Mouse (Mus musculus): ENCODE results near the gene Gm45062. TPM values are rescaled to one million over a fixed set of nuclear protein-coding genes. Genes with fewer than 3 reads are reported as not detected.

The Gm45062 gene
- polyA plus RNA-seq, 1 experiment from 2014 or later: 6.9 TPM

DNA sequence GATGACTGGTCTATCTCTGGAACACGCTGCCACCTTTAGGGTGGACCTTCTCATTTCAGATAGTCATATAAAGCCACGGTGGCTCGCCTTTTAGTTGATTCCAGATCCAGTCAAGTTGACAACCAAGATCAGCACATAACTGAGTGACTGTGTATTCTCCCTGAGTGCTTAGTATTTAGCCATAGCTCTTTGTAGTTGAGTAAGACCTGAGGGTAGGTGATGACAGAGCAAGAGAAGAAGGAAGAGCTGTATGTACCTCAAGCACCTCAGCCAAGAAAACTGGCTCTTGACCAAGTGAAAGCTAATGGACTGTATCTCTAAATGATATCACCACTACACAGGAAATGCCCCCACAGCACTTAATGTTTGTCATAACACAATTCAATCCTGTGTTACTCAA, 182.6 kb downstream of the Gm45062 start:
- 92% methylated on average over 3 of the region's 3 CpGs for WGBS
- no peak for DNase-seq (ENCODE audit: low spot score)
- H3K27me3 ChIP-seq (replicated peaks; ENCODE audit: low read depth, poor library complexity, severe bottlenecking): no peaks in the 10 kb centered on the region

DNA sequence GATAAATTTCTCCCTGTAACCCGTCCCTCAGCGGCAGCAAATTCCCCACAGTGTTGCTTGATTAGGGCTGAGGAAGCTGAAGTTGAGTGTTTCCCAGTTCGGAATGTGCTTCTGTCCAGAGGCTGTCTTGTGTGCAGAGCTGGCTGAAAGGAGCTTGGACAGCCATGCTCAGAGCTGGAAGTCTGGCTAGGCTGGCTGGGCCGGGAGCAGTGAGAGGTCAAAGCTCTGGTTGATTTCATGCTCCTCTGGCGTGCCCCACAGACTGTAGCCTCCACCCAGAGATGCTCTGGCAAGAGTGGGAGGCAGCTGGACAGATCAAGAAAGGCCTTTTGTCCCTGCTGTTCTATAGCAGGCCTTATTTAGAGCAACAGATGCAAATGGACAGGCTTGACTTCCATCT, 187.5 kb downstream of the Gm45062 start:
- no peaks in the 10 kb centered on the region for H3K9me3 ChIP-seq
- peak overlapping the region; percentile 48; the same call in 1 of the 2 replicates for H3K27ac ChIP-seq (replicated peaks)
- H3K36me3 ChIP-seq (replicated peaks): no peaks in the 10 kb centered on the region
- H3K27me3 ChIP-seq (replicated peaks; ENCODE audit: low read depth, poor library complexity, severe bottlenecking): no peaks in the 10 kb centered on the region
- H3K4me1 ChIP-seq: peaks cover 7% of the 10 kb centered on the region
- WGBS: 48% methylated on average over 5 of the region's 5 CpGs
- DNase-seq (ENCODE audit: low spot score): peak; percentile 38
- H3K4me3 ChIP-seq: no peak overlapping the region

More for the DNA sequence above, 182.6 kb downstream of the Gm45062 start:
- no peaks in the 10 kb centered on the region for H3K9me3 ChIP-seq
- no peak overlapping the region for H3K27ac ChIP-seq (replicated peaks)
- peaks cover 4% of the 10 kb centered on the region for H3K4me1 ChIP-seq
- H3K36me3 ChIP-seq (replicated peaks): no peaks in the 10 kb centered on the region
- H3K4me3 ChIP-seq: no peak overlapping the region

DNA sequence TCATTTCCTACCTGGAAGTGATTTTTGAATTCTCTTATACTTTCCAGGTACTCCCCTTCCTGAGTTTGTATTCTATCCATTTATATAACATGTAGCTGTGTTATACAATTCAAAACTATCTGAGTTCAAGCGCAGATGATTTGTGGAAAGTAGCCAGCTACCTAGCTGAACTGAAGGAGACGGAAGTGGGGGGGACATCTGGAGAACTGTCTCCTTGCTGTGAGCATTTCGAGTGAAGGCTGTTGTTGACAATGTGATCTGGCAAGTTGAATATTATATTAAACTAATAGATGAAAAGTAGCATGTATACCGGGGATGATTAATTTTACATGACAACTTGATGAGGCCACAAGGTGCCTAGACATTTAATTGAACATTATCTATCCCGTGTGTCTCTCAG, 196.3 kb downstream of the Gm45062 start:
- Histone ChIP-seq H3K4me3 (no peak overlapping the region), H3K36me3 (replicated peaks) (no peaks in the 10 kb centered on the region), H3K9me3 (no peaks in the 10 kb centered on the region), H3K27ac (replicated peaks) (no peak overlapping the region), H3K27me3 (replicated peaks; ENCODE audit: low read depth, poor library complexity, severe bottlenecking) (no peaks in the 10 kb centered on the region), H3K4me1 (no peaks in the 10 kb centered on the region)
- no peak for DNase-seq (ENCODE audit: low spot score)
- 86% methylated on average over 5 of the region's 5 CpGs for WGBS

DNA sequence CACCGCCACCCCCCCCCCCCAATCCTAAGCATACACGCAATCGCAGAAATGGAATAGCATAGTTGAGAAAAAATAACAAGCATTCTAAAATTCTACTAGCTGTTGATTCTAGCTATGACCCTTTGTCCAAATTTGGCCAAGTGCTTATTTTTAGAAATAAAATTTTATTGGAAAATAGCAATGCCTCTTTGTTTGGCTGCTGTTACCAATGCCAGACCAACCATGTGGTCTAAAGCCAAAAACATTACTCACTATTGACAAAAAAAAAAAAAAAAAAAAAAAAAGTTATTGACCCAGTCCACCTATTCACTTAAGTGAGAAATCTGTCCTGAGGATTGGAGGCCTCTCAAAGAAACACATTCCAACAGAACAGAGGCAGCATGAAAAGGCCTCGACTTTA, 199.3 kb downstream of the Gm45062 start:
- H3K36me3 ChIP-seq (replicated peaks): no peaks in the 10 kb centered on the region
- no peak for DNase-seq (ENCODE audit: low spot score)
- no peak overlapping the region for H3K27ac ChIP-seq (replicated peaks)
- no peaks in the 10 kb centered on the region for H3K4me1 ChIP-seq
- H3K27me3 ChIP-seq (replicated peaks; ENCODE audit: low read depth, poor library complexity, severe bottlenecking): no peaks in the 10 kb centered on the region
- no peaks in the 10 kb centered on the region for H3K9me3 ChIP-seq
- no peak overlapping the region for H3K4me3 ChIP-seq
- 91% methylated on average over 4 of the region's 4 CpGs for WGBS

DNA sequence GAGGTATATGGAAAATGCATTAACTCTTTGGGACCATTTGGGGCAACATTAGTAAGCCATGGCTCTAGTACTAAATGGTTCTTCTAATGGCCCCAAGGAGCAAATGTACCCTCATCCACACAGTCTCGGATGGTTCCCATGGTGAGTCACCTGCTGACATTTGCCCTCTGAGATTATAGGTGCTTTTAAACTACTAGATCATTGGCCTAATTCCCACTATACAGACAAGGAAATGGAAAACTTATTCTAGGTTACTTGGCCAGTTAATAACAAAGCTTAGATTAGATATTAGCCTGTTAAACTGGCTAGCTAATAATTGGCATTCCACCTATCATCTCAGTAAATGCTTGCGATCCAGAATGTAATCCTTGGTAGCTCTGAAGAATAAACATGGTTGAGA, 203.2 kb downstream of the Gm45062 start:
- 92% methylated on average over 2 of the region's 2 CpGs for WGBS

DNA sequence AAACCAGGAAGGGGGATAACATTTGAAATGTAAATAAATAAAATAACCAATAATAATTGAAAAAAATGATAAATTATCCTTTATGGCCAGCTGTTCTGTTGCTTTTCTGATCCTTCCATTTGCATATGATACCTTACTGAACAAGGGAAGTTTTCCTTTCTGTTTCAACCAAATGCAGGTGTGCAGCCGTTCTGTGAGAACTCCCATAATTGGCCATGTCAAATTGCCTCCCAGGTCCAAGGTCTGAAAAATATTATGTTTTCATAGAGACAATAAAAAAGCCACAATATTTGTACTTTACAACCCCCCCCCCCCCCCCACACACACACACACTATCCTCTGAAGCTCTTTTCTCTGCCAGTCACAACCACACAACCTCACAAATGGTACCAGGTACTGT, 206.1 kb downstream of the Gm45062 start:
- H3K4me3 ChIP-seq: no peak overlapping the region
- H3K9me3 ChIP-seq: no peaks in the 10 kb centered on the region
- H3K36me3 ChIP-seq (replicated peaks): no peaks in the 10 kb centered on the region
- no peaks in the 10 kb centered on the region for H3K4me1 ChIP-seq
- 70% methylated on average over 1 of the region's 1 CpGs for WGBS
- H3K27ac ChIP-seq (replicated peaks): no peak overlapping the region
- no peaks in the 10 kb centered on the region for H3K27me3 ChIP-seq (replicated peaks; ENCODE audit: low read depth, poor library complexity, severe bottlenecking)
- no peak for DNase-seq (ENCODE audit: low spot score)

More for the DNA sequence above, 203.2 kb downstream of the Gm45062 start:
- no peak overlapping the region for H3K27ac ChIP-seq (replicated peaks)
- no peaks in the 10 kb centered on the region for H3K9me3 ChIP-seq
- H3K4me1 ChIP-seq: no peaks in the 10 kb centered on the region
- DNase-seq (ENCODE audit: low spot score): no peak
- H3K36me3 ChIP-seq (replicated peaks): no peaks in the 10 kb centered on the region
- no peaks in the 10 kb centered on the region for H3K27me3 ChIP-seq (replicated peaks; ENCODE audit: low read depth, poor library complexity, severe bottlenecking)
- no peak overlapping the region for H3K4me3 ChIP-seq

DNA sequence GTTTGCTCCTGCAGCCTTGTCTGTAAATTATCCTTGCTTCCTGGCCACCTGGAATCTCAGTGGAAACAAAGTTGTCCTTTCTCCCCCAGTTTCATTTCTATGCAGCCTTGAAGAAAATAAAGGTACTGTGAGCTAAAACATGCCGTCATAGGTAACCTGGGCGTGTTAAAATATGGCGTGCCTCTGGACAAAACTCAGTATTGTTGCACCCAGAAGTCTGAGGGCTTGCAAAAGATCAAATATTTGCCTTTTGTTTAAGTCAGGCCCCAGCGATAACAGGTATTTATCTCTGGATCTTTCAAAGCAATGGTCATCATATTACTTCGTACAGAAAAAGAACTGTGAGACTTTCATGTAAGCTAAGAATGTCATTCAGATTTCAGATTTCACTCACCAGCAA, 206.7 kb downstream of the Gm45062 start:
- DNase-seq (ENCODE audit: low spot score): no peak
- H3K27ac ChIP-seq (replicated peaks): no peak overlapping the region
- H3K9me3 ChIP-seq: no peaks in the 10 kb centered on the region
- no peaks in the 10 kb centered on the region for H3K27me3 ChIP-seq (replicated peaks; ENCODE audit: low read depth, poor library complexity, severe bottlenecking)
- H3K4me1 ChIP-seq: no peaks in the 10 kb centered on the region
- 81% methylated on average over 5 of the region's 5 CpGs for WGBS
- no peak overlapping the region for H3K4me3 ChIP-seq
- H3K36me3 ChIP-seq (replicated peaks): no peaks in the 10 kb centered on the region

DNA sequence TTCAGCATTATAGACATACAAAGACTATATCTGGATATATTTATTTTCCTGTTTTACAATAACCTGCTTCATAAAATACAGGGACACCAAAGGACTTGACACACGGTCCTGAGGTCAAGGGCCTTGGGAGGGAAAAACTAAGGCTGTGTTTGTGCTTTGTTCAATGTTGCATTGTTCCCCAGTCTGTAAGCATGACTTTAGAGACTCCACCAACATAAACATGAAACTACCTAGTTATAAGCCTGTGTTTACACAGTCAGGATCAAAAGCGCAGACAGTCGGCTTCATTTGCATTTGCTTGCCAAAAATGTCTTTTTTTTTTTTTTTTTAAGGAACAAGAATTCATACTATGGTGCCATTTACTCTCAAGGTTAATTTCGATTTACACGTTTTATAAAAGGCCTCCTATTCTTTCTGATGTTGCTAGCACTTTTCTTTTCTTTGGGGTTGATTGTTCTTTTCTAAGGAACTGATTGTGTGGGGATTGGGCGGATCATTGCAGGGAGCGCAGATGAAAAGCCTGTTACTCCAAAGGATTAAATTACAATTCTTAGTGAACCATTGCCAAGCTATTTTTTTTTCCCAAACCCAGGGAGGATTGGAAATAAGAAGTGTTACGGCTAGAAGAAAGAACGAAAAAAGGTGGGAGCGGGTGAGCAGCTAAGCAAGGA, 208.6 kb downstream of the Gm45062 start:
- H3K27me3 ChIP-seq (replicated peaks; ENCODE audit: low read depth, poor library complexity, severe bottlenecking): no peaks in the 10 kb centered on the region
- H3K4me3 ChIP-seq: no peak overlapping the region
- H3K27ac ChIP-seq (replicated peaks): no peak overlapping the region
- H3K4me1 ChIP-seq: no peaks in the 10 kb centered on the region
- DNase-seq (ENCODE audit: low spot score): no peak
- 62% methylated on average over 10 of the region's 10 CpGs for WGBS
- H3K9me3 ChIP-seq: no peaks in the 10 kb centered on the region
- H3K36me3 ChIP-seq (replicated peaks): no peaks in the 10 kb centered on the region

DNA sequence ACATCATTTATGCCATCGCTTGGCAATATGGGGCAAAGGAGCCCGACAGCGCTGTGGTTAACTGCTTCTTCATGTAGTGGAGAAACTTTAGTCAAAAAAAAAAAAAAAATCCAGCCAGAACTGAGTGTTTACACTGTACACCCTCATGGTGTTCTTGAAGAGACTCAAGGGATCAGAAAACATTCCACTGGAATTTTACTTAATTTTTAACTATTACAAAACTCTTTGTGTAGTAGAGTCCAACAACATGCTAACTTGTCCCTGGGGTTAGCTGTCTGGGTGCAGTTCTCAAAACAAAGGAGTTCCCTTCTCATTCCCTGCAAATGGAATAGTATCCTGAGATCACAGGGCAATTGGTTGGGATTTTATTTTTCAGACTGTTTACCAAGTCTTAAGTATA, 210.7 kb downstream of the Gm45062 start:
- 95% methylated on average over 3 of the region's 3 CpGs for WGBS
- Histone ChIP-seq H3K4me1 (no peaks in the 10 kb centered on the region), H3K36me3 (replicated peaks) (no peaks in the 10 kb centered on the region), H3K4me3 (no peak overlapping the region), H3K27ac (replicated peaks) (no peak overlapping the region), H3K9me3 (no peaks in the 10 kb centered on the region), H3K27me3 (replicated peaks; ENCODE audit: low read depth, poor library complexity, severe bottlenecking) (no peaks in the 10 kb centered on the region)
- DNase-seq (ENCODE audit: low spot score): no peak

DNA sequence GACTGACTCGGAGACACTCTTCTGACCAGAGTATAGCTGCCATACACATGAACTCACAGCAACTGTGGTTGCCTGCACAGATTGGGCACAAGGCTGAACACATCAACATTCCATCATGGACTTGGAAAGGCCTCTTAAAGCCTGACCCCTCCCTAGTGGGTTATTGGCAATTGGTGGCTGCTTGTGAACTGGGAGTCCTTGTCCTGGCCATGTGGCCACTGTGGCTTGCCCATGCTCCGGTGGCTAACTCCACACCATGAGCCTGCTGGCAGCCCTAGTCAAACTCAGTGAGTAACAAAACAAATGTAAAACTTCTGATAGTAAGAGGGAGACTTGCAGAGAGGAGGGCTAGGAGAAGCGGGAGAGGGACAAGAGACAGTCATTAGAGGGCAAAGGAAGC, 212.9 kb downstream of the Gm45062 start:
- Histone ChIP-seq H3K27me3 (replicated peaks; ENCODE audit: low read depth, poor library complexity, severe bottlenecking) (no peaks in the 10 kb centered on the region), H3K27ac (replicated peaks) (no peak overlapping the region), H3K4me1 (no peaks in the 10 kb centered on the region), H3K9me3 (no peaks in the 10 kb centered on the region), H3K4me3 (no peak overlapping the region), H3K36me3 (replicated peaks) (no peaks in the 10 kb centered on the region)
- DNase-seq (ENCODE audit: low spot score): no peak
- WGBS: 92% methylated on average over 3 of the region's 3 CpGs

DNA sequence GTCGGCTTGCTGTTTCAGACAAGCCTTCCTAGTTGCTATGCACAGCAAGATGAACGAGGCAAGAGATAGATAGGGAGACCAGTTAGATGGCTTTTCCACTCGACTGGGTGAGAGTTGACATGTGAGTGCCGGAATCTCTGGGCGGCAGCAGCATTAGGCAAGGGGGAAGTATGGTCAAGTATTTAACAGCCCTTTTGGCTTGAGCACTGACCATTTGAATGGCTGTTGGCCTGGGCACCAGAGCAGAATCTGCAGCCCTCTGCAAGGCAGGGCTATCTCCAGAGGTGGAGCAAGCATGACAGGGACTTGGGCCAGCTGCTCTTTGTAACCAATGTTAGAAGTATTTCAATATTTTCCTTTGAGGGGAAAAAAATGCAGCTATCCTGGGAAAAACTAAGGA, 213.7 kb downstream of the Gm45062 start:
- no peaks in the 10 kb centered on the region for H3K27me3 ChIP-seq (replicated peaks; ENCODE audit: low read depth, poor library complexity, severe bottlenecking)
- H3K27ac ChIP-seq (replicated peaks): no peak overlapping the region
- no peaks in the 10 kb centered on the region for H3K9me3 ChIP-seq
- DNase-seq (ENCODE audit: low spot score): no peak
- WGBS: 82% methylated on average over 5 of the region's 5 CpGs
- H3K36me3 ChIP-seq (replicated peaks): no peaks in the 10 kb centered on the region
- H3K4me3 ChIP-seq: no peak overlapping the region
- no peaks in the 10 kb centered on the region for H3K4me1 ChIP-seq

DNA sequence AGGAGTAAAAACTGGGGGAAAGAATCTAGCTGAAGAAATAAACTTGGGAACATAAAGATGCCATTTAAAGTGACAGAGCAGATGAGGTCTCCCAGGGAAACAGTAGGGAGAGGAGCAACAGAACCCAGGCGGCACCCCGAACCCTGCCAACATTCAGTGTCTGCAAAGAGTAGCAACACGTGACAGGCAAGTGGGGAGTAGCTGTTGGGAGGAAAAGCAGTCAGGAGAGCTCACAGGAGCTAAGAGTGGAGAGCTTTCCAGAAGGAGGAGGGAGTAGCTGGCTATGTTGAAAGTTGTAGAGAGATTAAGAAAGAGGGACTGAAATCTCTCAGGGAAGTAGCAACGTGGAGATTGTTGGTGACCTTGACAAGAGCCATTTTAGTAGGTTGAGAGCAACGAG, 214.2 kb downstream of the Gm45062 start:
- H3K36me3 ChIP-seq (replicated peaks): no peaks in the 10 kb centered on the region

DNA sequence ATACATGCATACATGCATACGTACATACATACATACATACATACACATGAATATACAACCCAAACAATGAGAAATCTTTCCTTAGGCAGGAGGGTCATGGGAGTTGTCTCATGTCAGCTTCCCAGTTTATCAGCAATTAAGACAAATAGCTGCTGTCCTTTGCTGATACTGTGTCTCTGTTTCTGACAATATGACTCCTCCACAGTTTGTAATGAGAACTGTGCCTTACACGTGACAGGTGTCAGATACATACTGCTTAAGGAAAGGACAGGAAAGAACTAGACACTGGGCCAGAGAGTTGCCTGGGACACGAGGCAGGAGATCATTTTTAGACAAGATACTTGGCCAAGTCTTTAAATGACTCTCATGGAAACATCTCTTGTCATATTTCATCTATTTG, 215.1 kb downstream of the Gm45062 start:
- Histone ChIP-seq H3K9me3 (no peaks in the 10 kb centered on the region), H3K36me3 (replicated peaks) (no peaks in the 10 kb centered on the region), H3K27ac (replicated peaks) (no peak overlapping the region), H3K27me3 (replicated peaks; ENCODE audit: low read depth, poor library complexity, severe bottlenecking) (no peaks in the 10 kb centered on the region), H3K4me3 (no peak overlapping the region), H3K4me1 (peaks cover 7% of the 10 kb centered on the region)
- WGBS: 82% methylated on average over 3 of the region's 3 CpGs
- DNase-seq (ENCODE audit: low spot score): no peak

More for the DNA sequence above, 214.2 kb downstream of the Gm45062 start:
- no peak overlapping the region for H3K4me3 ChIP-seq
- H3K27me3 ChIP-seq (replicated peaks; ENCODE audit: low read depth, poor library complexity, severe bottlenecking): no peaks in the 10 kb centered on the region
- DNase-seq (ENCODE audit: low spot score): no peak
- H3K4me1 ChIP-seq: no peaks in the 10 kb centered on the region
- H3K27ac ChIP-seq (replicated peaks): no peak overlapping the region
- no peaks in the 10 kb centered on the region for H3K9me3 ChIP-seq
- 64% methylated on average over 5 of the region's 5 CpGs for WGBS

Data from embryonic facial prominence, embryonic 10.5 days (tissue).